Mouse (Mus musculus): ENCODE results near the gene Tube1. TPM values are rescaled to one million over a fixed set of nuclear protein-coding genes. Genes with fewer than 3 reads are reported as not detected.
"Not testable (repeated sequence)": the region's sequence is repeated elsewhere in the genome, so short reads cannot be mapped to it uniquely, and the experiment has no call there.

The Tube1 gene
- polyA plus RNA-seq, 1 experiment, result 2.1 TPM

DNA sequence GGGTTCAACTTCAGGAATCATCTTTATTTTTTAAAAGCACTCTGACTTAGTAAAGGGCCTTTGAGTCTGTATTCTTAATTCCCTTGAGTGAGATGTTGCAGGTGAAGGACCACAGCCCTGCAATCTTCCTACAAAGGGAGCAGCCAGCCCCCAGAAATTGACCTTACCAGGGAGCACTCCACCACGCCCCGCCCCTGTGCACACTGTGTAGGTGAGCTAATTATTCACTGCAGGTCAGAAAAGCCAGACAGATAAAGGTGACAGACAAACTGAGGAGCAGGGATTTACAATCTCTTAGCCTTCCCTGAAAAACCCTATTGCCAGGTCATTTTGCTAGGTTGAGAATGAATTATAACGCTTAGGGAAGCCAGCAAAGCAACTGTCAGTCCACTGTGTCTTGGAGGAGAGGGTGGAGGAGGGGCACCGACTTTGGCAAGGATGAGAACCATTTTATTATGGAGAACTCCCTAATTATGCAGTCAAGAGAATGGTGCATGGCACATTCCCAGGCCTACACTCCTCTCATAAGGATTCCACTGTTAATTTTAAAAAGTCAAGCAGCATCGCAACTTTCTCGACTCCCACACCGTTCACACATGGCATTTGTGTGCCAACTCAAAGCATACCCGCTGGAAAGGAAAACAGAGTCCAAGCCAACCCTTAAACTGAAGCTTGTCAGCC, 51.2 kb downstream of the Tube1 start:
- Histone ChIP-seq H3ac (ENCODE audit: control insufficient read depth, insufficient read length) (no peak overlapping the region), H3K4me2 (ENCODE audit: low read depth) (no peak overlapping the region), H3K27me3 (ENCODE audit: control insufficient read depth, insufficient read depth, insufficient read length) (no peaks in the 10 kb centered on the region), H3K4me3 (no peak overlapping the region), H3K36me3 (ENCODE audit: control insufficient read depth, insufficient read depth) (no peaks in the 10 kb centered on the region), H3K79me2 (ENCODE audit: control insufficient read depth, insufficient read depth) (no peaks in the 10 kb centered on the region)
- TF ChIP-seq TCF12 (IDR thresholded peaks at IDR 0.05; ENCODE audit: insufficient read depth, poor library complexity, severe bottlenecking) (no peak), POLR2A (IDR thresholded peaks at IDR 0.05; ENCODE audit: insufficient read length, low read depth) (no peak), TCF3 (IDR thresholded peaks at IDR 0.05; ENCODE audit: insufficient read length, low read depth) (no peak), E2F4 (IDR thresholded peaks at IDR 0.05; ENCODE audit: insufficient read depth) (no peak), REST (IDR thresholded peaks at IDR 0.05; ENCODE audit: insufficient read depth, insufficient read length) (no peak), MYOG (IDR thresholded peaks at IDR 0.05; ENCODE audit: control insufficient read depth in 1 of 3, insufficient read depth in 1 of 3, insufficient read length in 2 of 3, low read depth in 2 of 3) (no peak), CEBPB (IDR thresholded peaks at IDR 0.05; ENCODE audit: insufficient read depth, poor library complexity, severe bottlenecking) (no peak), POLR2AphosphoS2 (IDR thresholded peaks at IDR 0.05; ENCODE audit: insufficient read length, low read depth) (no peak), MYOD1 (IDR thresholded peaks at IDR 0.05; ENCODE audit: control insufficient read depth in 1 of 3, insufficient read length in 2 of 3, low read depth in 2 of 3) (no peak), MAX (IDR thresholded peaks at IDR 0.05; ENCODE audit: low read depth) (no peak), USF1 (IDR thresholded peaks at IDR 0.05; ENCODE audit: low read depth) (no peak), SRF (IDR thresholded peaks at IDR 0.05; ENCODE audit: control insufficient read depth, insufficient read length, low read depth) (no peak)

DNA sequence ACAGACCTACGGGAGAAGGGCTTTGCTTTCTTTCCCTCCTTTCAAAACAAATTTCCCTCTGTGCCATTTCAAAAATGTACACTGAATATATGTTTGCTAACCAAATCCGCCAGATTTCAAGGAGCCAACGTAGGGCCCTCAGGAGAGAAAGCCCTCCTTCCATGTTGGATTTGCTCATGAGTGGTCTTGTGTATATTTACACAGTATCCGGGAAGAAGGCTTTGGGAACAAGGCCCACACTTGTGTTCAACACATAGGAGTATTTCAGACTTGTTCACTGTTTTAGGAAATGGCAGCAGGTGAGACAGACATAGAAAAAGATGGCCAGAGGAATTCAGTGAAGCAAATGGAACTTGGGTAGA, 51.8 kb downstream of the Tube1 start:
- H3K36me3 ChIP-seq (ENCODE audit: control insufficient read depth, insufficient read depth), result no peaks in the 10 kb centered on the region
- no peaks in the 10 kb centered on the region for H3K27me3 ChIP-seq (ENCODE audit: control insufficient read depth, insufficient read depth, insufficient read length)
- H3K4me3 ChIP-seq, result no peak overlapping the region
- TF ChIP-seq POLR2AphosphoS2 (IDR thresholded peaks at IDR 0.05; ENCODE audit: insufficient read length, low read depth) (no peak), TCF12 (IDR thresholded peaks at IDR 0.05; ENCODE audit: insufficient read depth, poor library complexity, severe bottlenecking) (no peak)
- H3ac ChIP-seq (ENCODE audit: control insufficient read depth, insufficient read length), result no peak overlapping the region
- H3K79me2 ChIP-seq (ENCODE audit: control insufficient read depth, insufficient read depth), result no peaks in the 10 kb centered on the region
- H3K4me2 ChIP-seq (ENCODE audit: low read depth), result no peak overlapping the region

DNA sequence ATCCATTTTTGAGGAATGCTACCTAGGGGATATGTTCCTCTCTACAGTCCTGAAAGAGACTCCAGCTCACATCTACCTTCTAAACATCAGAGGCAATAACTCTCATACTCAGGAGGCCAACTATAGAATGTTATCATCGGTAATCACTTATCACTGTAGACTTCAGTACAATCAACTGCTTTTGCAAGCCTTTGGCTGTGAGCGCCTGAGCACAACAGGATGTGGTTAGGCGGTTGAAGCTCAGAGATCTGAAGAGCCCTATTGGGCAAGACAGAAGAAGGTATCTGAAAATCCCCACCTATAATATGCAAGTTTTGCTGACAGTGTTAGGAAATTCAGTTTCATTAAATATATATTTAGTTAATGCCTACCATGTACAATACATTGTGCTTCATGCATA, 58.9 kb downstream of the Tube1 start:
- Histone ChIP-seq H3K4me2 (ENCODE audit: low read depth) (no peak overlapping the region), H3K36me3 (ENCODE audit: control insufficient read depth, insufficient read depth) (no peaks in the 10 kb centered on the region), H3ac (ENCODE audit: control insufficient read depth, insufficient read length) (no peak overlapping the region), H3K27me3 (ENCODE audit: control insufficient read depth, insufficient read depth, insufficient read length) (no peaks in the 10 kb centered on the region), H3K4me3 (no peak overlapping the region), H3K79me2 (ENCODE audit: control insufficient read depth, insufficient read depth) (no peaks in the 10 kb centered on the region)
- TF ChIP-seq MYOG (IDR thresholded peaks at IDR 0.05; ENCODE audit: control insufficient read depth in 1 of 3, insufficient read depth in 1 of 3, insufficient read length in 2 of 3, low read depth in 2 of 3) (no peak), TCF12 (IDR thresholded peaks at IDR 0.05; ENCODE audit: insufficient read depth, poor library complexity, severe bottlenecking) (no peak), TCF3 (IDR thresholded peaks at IDR 0.05; ENCODE audit: insufficient read length, low read depth) (no peak), USF1 (IDR thresholded peaks at IDR 0.05; ENCODE audit: low read depth) (no peak), SRF (IDR thresholded peaks at IDR 0.05; ENCODE audit: control insufficient read depth, insufficient read length, low read depth) (no peak), POLR2A (IDR thresholded peaks at IDR 0.05; ENCODE audit: insufficient read length, low read depth) (no peak), E2F4 (IDR thresholded peaks at IDR 0.05; ENCODE audit: insufficient read depth) (no peak), CEBPB (IDR thresholded peaks at IDR 0.05; ENCODE audit: insufficient read depth, poor library complexity, severe bottlenecking) (no peak), MAX (IDR thresholded peaks at IDR 0.05; ENCODE audit: low read depth) (no peak), REST (IDR thresholded peaks at IDR 0.05; ENCODE audit: insufficient read depth, insufficient read length) (no peak), POLR2AphosphoS2 (IDR thresholded peaks at IDR 0.05; ENCODE audit: insufficient read length, low read depth) (no peak), MYOD1 (IDR thresholded peaks at IDR 0.05; ENCODE audit: control insufficient read depth in 1 of 3, insufficient read length in 2 of 3, low read depth in 2 of 3) (no peak)

DNA sequence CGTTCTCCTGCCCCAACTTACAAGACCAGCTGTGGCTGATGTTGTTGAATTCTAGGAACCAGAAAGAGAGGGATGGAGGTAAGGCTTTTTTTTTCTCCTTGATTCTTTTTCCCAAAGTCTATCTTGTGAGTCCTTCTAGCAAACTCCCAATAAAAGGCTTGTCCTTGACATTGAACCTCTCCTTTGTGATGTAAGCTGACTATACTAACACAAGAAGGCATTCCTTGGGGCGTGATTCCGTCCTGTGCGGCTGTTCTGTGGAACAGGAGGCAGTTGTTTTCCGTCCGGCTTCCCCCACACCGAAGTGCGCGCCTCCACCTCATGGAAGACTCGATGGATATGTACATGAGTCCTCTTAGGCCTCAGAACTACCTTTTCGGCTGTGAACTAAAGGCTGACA, 64.4 kb downstream of the Tube1 start:
- not testable (repeated sequence) for H3K36me3 ChIP-seq (ENCODE audit: control insufficient read depth, insufficient read depth); H3ac ChIP-seq (ENCODE audit: control insufficient read depth, insufficient read length); H3K4me2 ChIP-seq (ENCODE audit: low read depth); H3K79me2 ChIP-seq (ENCODE audit: control insufficient read depth, insufficient read depth); H3K4me3 ChIP-seq; H3K27me3 ChIP-seq (ENCODE audit: control insufficient read depth, insufficient read depth, insufficient read length)

Other genes starting within 250 kb of the Tube1 start
- 0.16 TPM for gene Lama4, start 168.5 kb upstream of the Tube1 start, polyA plus RNA-seq (2012; fragmentation: generic; extraction: Trizol)
- gene Fam229b, start 62 bp upstream of the Tube1 start, polyA plus RNA-seq (2012; fragmentation: generic; extraction: Trizol), result 5.3 TPM
- not detected for gene Ccn6, start 29.8 kb downstream of the Tube1 start, polyA plus RNA-seq (2012; fragmentation: generic; extraction: Trizol)
- gene Fyn, start 234.9 kb downstream of the Tube1 start, polyA plus RNA-seq (2012; fragmentation: generic; extraction: Trizol), result 148 TPM

Data from myocyte (in vitro differentiated cells).